12 mouse cellular contexts compared by ENCODE assay signal in the genomic region with DNA sequence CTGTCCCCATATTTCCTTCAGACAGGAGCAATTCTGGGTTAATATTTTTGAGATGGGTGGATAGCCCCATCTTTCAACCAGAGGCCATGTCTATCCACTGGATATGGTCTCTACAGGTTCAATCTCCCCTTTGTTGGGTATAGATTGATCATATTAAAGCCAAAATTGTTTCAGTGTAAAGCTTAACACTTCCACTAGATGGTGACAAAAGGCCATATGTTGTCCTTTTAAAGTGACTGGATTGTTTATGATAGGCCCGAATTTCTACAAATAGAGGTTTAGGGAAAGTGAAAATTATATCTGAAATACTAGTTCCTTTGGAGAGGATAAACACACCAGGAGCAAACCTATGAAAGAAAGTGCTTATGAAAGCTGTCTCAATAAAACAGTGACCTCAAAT. TPM values are rescaled to one million over a fixed set of nuclear protein-coding genes. Genes with fewer than 3 reads are reported as not detected.
DNase-seq lines count a peak whose midpoint lies in the region; ATAC-seq and TF ChIP-seq lines count a peak whose summit lies in the region.
"Had no signal": no experiment of that assay in that cellular context is flagged by ENCODE, and none has a peak within 500 bp of the region (broad histone marks: within the 10 kb centered on the region; RNA-seq: fewer than 3 reads in every experiment).

No protein-coding gene starts in this region.

- ATAC-seq in granulocyte monocyte progenitor cell, adult 5-6 weeks (replicated peaks; ENCODE audit: poor library complexity, severe bottlenecking) = peak; percentile 46; the same call in 1 of the 2 replicates

- no peaks in the 10 kb centered on the region for H3K27me3 ChIP-seq in E14TG2a.4 (ENCODE audit: insufficient read depth, low read length)
- H3K27me3 ChIP-seq: embryonic facial prominence, embryonic 15.5 days had no signal

- 0 out of 2 replicates have a peak, but pooled peaks cover 3% of the 10 kb centered on the region for H3K4me1 ChIP-seq in E14TG2a.4 (replicated peaks; ENCODE audit: low read depth, low read length)
- H3K4me1 ChIP-seq: embryonic facial prominence, embryonic 15.5 days had no signal

- no peak overlapping the region for H3K27ac ChIP-seq in layer of hippocampus, adult 2 months
- H3K27ac ChIP-seq: embryonic facial prominence, embryonic 15.5 days had no signal

- no peak overlapping the region for H3K4me3 ChIP-seq in layer of hippocampus, adult 2 months
- no peak overlapping the region for H3K4me3 ChIP-seq in E14TG2a.4 (replicated peaks; ENCODE audit: low read length)
- H3K4me3 ChIP-seq: embryonic facial prominence, embryonic 15.5 days; myocyte had no signal

- DNase-seq in embryo, embryonic 10 days (ENCODE audit: low spot score) = peak; percentile 4
- no peak for DNase-seq in embryo, embryonic 9.5 days (ENCODE audit: extremely low spot score)
- DNase-seq in layer of hippocampus, adult 2 months (ENCODE audit: low spot score in 2 of 2) = no peak
- no peak for DNase-seq in layer of hippocampus, postnatal 25 days (ENCODE audit: extremely low spot score in 1 of 2, low spot score in 1 of 2)
- no peak for DNase-seq in kidney, postnatal 36 days
- no peak for DNase-seq in lung, postnatal 14 days
- DNase-seq: kidney, postnatal 4 days; left cerebral cortex, postnatal 4 days had no signal

- TF ChIP-seq CTCF in layer of hippocampus, adult 2 months (conservative IDR thresholded peaks at IDR 0.05) = peak; percentile 70
- TF ChIP-seq CTCF in E14TG2a.4 (conservative IDR thresholded peaks at IDR 0.05; ENCODE audit: low read length) = 0 out of 2 replicates have a peak, but pooled peaks have one; percentile 11

- no peaks in the 10 kb centered on the region for H3K36me3 ChIP-seq in E14TG2a.4 (ENCODE audit: insufficient read depth, low read length)
- H3K36me3 ChIP-seq: embryonic facial prominence, embryonic 15.5 days had no signal

- H3K9me3 ChIP-seq in E14TG2a.4 (ENCODE audit: low read length) = no peaks in the 10 kb centered on the region
- H3K9me3 ChIP-seq: embryonic facial prominence, embryonic 15.5 days had no signal

RNA-seq across cellular contexts. Expression of a gene that starts 34.9 kb away (rescaled TPM):
- 10 to 100 TPM; 15.2 to 20.7 TPM for total RNA-seq in layer of hippocampus, adult 2 months (2021)
- 10 to 100 TPM; 15.4 to 20.5 TPM for total RNA-seq in layer of hippocampus, postnatal 25 days (2021)
- 38.6 and 49.1 TPM in 2 replicates for total RNA-seq in granulocyte monocyte progenitor cell, adult 5-6 weeks (2014; fragmentation: Nextera tagmentation)
- total RNA-seq in granulocyte monocyte progenitor cell, adult 5-6 weeks (2017) = 35.9 and 40.9 TPM in 2 replicates
